ENCODE assay signal across 8 mouse cellular contexts in genomic region chr1:75192452-75192851, GRCm38 (mm10). TPM values are rescaled to one million over a fixed set of nuclear protein-coding genes. Genes with fewer than 3 reads are reported as not detected.
DNase-seq lines count a peak whose midpoint lies in the region; ATAC-seq and TF ChIP-seq lines count a peak whose summit lies in the region.

No protein-coding gene starts in this region.

- WGBS in forebrain, embryonic 15.5 days, result under 1% methylated on average over 19 of the region's 19 CpGs
- WGBS in kidney, adult 2 months, result under 1% methylated on average over 19 of the region's 19 CpGs
- 0% methylated on average over 19 of the region's 19 CpGs for WGBS in lung, embryonic 14.5 days
- under 1% methylated on average over 19 of the region's 19 CpGs for WGBS in olfactory bulb, adult 2 months

- peak overlapping the region; percentile 70 for H3K4me3 ChIP-seq in layer of hippocampus, adult 2 months
- peak overlapping the region; percentile 79 for H3K4me3 ChIP-seq in forebrain, embryonic 15.5 days
- H3K4me3 ChIP-seq in kidney, adult 2 months (ENCODE audit: insufficient read depth, low read depth, low read length), result peak overlapping the region; percentile 84
- peak overlapping the region; percentile 67 for H3K4me3 ChIP-seq in lung, embryonic 14.5 days (ENCODE audit: low read depth, low read length)
- peak overlapping the region; percentile 68 for H3K4me3 ChIP-seq in olfactory bulb, adult 2 months (ENCODE audit: insufficient read depth, low read depth, low read length)

- peak overlapping the region; percentile 94 for H3K4me2 ChIP-seq in forebrain, embryonic 15.5 days (replicated peaks)
- H3K4me2 ChIP-seq in lung, embryonic 14.5 days, result peak overlapping the region; percentile 92

- H3K27me3 ChIP-seq in forebrain, embryonic 15.5 days, result no peaks in the 10 kb centered on the region
- H3K27me3 ChIP-seq in kidney, adult 2 months (replicated peaks; ENCODE audit: control insufficient read depth, insufficient read depth, low read length), result no peaks in the 10 kb centered on the region
- H3K27me3 ChIP-seq in lung, embryonic 14.5 days (ENCODE audit: insufficient read depth, low read length), result no peaks in the 10 kb centered on the region

- peak overlapping the region; percentile 99 for H3K27ac ChIP-seq in layer of hippocampus, adult 2 months
- H3K27ac ChIP-seq in forebrain, embryonic 15.5 days (replicated peaks), result peak overlapping the region; percentile 94
- peak overlapping the region; percentile 94 for H3K27ac ChIP-seq in kidney, adult 2 months (ENCODE audit: insufficient read depth, low read depth, low read length)
- peak overlapping the region; percentile 96 for H3K27ac ChIP-seq in lung, embryonic 14.5 days (ENCODE audit: low read depth)
- 0 out of 2 replicates have a peak overlapping the region, but pooled peaks have one; percentile 41 for H3K27ac ChIP-seq in olfactory bulb, adult 2 months (ENCODE audit: insufficient read depth, low read depth, low read length)

- peak overlapping the region; percentile 90 for H3K9ac ChIP-seq in forebrain, embryonic 15.5 days (replicated peaks)
- peak overlapping the region; percentile 85 for H3K9ac ChIP-seq in lung, embryonic 14.5 days

- no peak for TF ChIP-seq CTCF in layer of hippocampus, adult 2 months (conservative IDR thresholded peaks at IDR 0.05)
- no peak for TF ChIP-seq CTCF in kidney, adult 2 months (conservative IDR thresholded peaks at IDR 0.05; ENCODE audit: insufficient read depth, insufficient read length, low read depth, low read length)
- no peak for TF ChIP-seq CTCF in lung, embryonic 14.5 days (IDR thresholded peaks at IDR 0.05; ENCODE audit: low read depth)
- TF ChIP-seq CTCF in olfactory bulb, adult 2 months (IDR thresholded peaks at IDR 0.05; ENCODE audit: insufficient read depth, low read depth, low read length), result no peak

- peaks cover 24% of the 10 kb centered on the region for H3K4me1 ChIP-seq in forebrain, embryonic 15.5 days
- H3K4me1 ChIP-seq in kidney, adult 2 months (ENCODE audit: control insufficient read depth, insufficient read depth, low read length), result peaks cover 10% of the 10 kb centered on the region; the same call in 1 of the 2 replicates
- peaks cover 16% of the 10 kb centered on the region for H3K4me1 ChIP-seq in lung, embryonic 14.5 days (ENCODE audit: insufficient read depth)
- H3K4me1 ChIP-seq in olfactory bulb, adult 2 months (ENCODE audit: control insufficient read depth, insufficient read depth, low read length), result peaks cover 10% of the 10 kb centered on the region

- no peak for TF ChIP-seq POLR2A in kidney, adult 2 months (IDR thresholded peaks at IDR 0.05; ENCODE audit: low read depth, low read length)
- TF ChIP-seq POLR2A in olfactory bulb, adult 2 months (IDR thresholded peaks at IDR 0.05; ENCODE audit: insufficient read depth, low read depth, low read length), result no peak

- no peak for DNase-seq in layer of hippocampus, adult 2 months (ENCODE audit: low spot score in 2 of 2)
- no peak for DNase-seq in layer of hippocampus, postnatal 14 days (ENCODE audit: low spot score in 2 of 2)
- DNase-seq in adrenal gland, postnatal 14 days, result peak; percentile 69
- peak; percentile 81 for DNase-seq in kidney, adult 2 months
- DNase-seq in lung, embryonic 14.5 days, result peak; percentile 39
- no peak for DNase-seq in c-Kit-positive CD71-positive TER-119-positive erythroid progenitor cells, embryonic 14.5 days (ENCODE audit: low spot score)

- H3K36me3 ChIP-seq in forebrain, embryonic 15.5 days, result peaks cover 36% of the 10 kb centered on the region
- no peaks in the 10 kb centered on the region; the same call in none of the 2 replicates for H3K36me3 ChIP-seq in kidney, adult 2 months (ENCODE audit: control insufficient read depth, insufficient read depth, low read length)
- peaks cover 29% of the 10 kb centered on the region for H3K36me3 ChIP-seq in lung, embryonic 14.5 days (ENCODE audit: insufficient read depth)

- H3K9me3 ChIP-seq in forebrain, embryonic 15.5 days, result no peaks in the 10 kb centered on the region
- no peaks in the 10 kb centered on the region for H3K9me3 ChIP-seq in lung, embryonic 14.5 days (ENCODE audit: low read depth, low read length)

- ATAC-seq in forebrain, embryonic 15.5 days (replicated peaks), result peak; percentile 21; the same call in 1 of the 2 replicates
- ATAC-seq in lung, embryonic 14.5 days (ENCODE audit: insufficient read depth), result peak; percentile 39; the same call in 1 of the 2 replicates

RNA-seq across cellular contexts. Expression of gene Atg9a, which starts 0.5 kb away (rescaled TPM):
- 100 to 1,000 TPM; 106 to 113 TPM for total RNA-seq in layer of hippocampus, adult 2 months (2021)
- total RNA-seq in layer of hippocampus, postnatal 14 days (2021), result 100 to 1,000 TPM; 110 to 115 TPM
- 36.0 and 36.4 TPM in 2 replicates for total RNA-seq in adrenal gland, postnatal 14 days (2021)
- polyA plus RNA-seq in forebrain, embryonic 15.5 days (2015; fragmentation: Nextera tagmentation; extraction: Ambion mirVana), result 40.0 and 40.4 TPM in 2 replicates
- polyA plus RNA-seq in kidney, adult 2 months (2012; rRNA removed), result 67.5 and 86.5 TPM in 2 replicates
- 25.2 and 27.5 TPM in 2 replicates for polyA plus RNA-seq in lung, embryonic 14.5 days (2014; fragmentation: Nextera tagmentation; extraction: Ambion mirVana)
- polyA plus RNA-seq in olfactory bulb, adult 2 months (2012; ENCODE audit: insufficient read depth, insufficient read length, low replicate concordance, missing spikeins), result not detected in 2 replicates

RNA-seq across cellular contexts. Expression of gene Ankzf1, which starts 0.5 kb away (rescaled TPM):
- total RNA-seq in layer of hippocampus, adult 2 months (2021), result 10 to 100 TPM; 28.4 to 30.4 TPM
- 10 to 100 TPM; 19.5 to 21.1 TPM for total RNA-seq in layer of hippocampus, postnatal 14 days (2021)
- 14.4 and 19.8 TPM in 2 replicates for total RNA-seq in adrenal gland, postnatal 14 days (2021)
- polyA plus RNA-seq in forebrain, embryonic 15.5 days (2015; fragmentation: Nextera tagmentation; extraction: Ambion mirVana), result 26.3 and 28.6 TPM in 2 replicates
- polyA plus RNA-seq in kidney, adult 2 months (2012; rRNA removed), result 14.5 and 17.0 TPM in 2 replicates
- polyA plus RNA-seq in lung, embryonic 14.5 days (2014; fragmentation: Nextera tagmentation; extraction: Ambion mirVana), result 13.3 and 16.5 TPM in 2 replicates
- not detected in 2 replicates for polyA plus RNA-seq in olfactory bulb, adult 2 months (2012; ENCODE audit: insufficient read depth, insufficient read length, low replicate concordance, missing spikeins)

RNA-seq across cellular contexts. Expression of gene Abcb6, which starts 12.3 kb away (rescaled TPM):
- total RNA-seq in layer of hippocampus, adult 2 months (2021), result 10 to 100 TPM; 26.9 to 31.4 TPM
- total RNA-seq in layer of hippocampus, postnatal 14 days (2021), result 10 to 100 TPM; 30.7 to 35.2 TPM
- 37.0 and 44.5 TPM in 2 replicates for total RNA-seq in adrenal gland, postnatal 14 days (2021)
- 42.9 and 45.1 TPM in 2 replicates for polyA plus RNA-seq in forebrain, embryonic 15.5 days (2015; fragmentation: Nextera tagmentation; extraction: Ambion mirVana)
- 41.3 and 47.0 TPM in 2 replicates for polyA plus RNA-seq in kidney, adult 2 months (2012; rRNA removed)
- polyA plus RNA-seq in lung, embryonic 14.5 days (2014; fragmentation: Nextera tagmentation; extraction: Ambion mirVana), result 15.4 and 16.8 TPM in 2 replicates
- not detected in 2 replicates for polyA plus RNA-seq in olfactory bulb, adult 2 months (2012; ENCODE audit: insufficient read depth, insufficient read length, low replicate concordance, missing spikeins)

RNA-seq across cellular contexts. Expression of gene Glb1l, which starts 18.2 kb away (rescaled TPM):
- total RNA-seq in layer of hippocampus, adult 2 months (2021), result 10 to 100 TPM; 16.9 to 17.7 TPM
- 10 to 100 TPM; 21.3 to 21.7 TPM for total RNA-seq in layer of hippocampus, postnatal 14 days (2021)
- total RNA-seq in adrenal gland, postnatal 14 days (2021), result 18.0 and 24.7 TPM in 2 replicates
- 19.6 and 20.0 TPM in 2 replicates for polyA plus RNA-seq in forebrain, embryonic 15.5 days (2015; fragmentation: Nextera tagmentation; extraction: Ambion mirVana)
- 118 and 146 TPM in 2 replicates for polyA plus RNA-seq in kidney, adult 2 months (2012; rRNA removed)
- 16.0 and 16.7 TPM in 2 replicates for polyA plus RNA-seq in lung, embryonic 14.5 days (2014; fragmentation: Nextera tagmentation; extraction: Ambion mirVana)
- polyA plus RNA-seq in olfactory bulb, adult 2 months (2012; ENCODE audit: insufficient read depth, insufficient read length, low replicate concordance, missing spikeins), result not detected in 2 replicates

RNA-seq across cellular contexts. Expression of gene Stk16, which starts 18.2 kb away (rescaled TPM):
- total RNA-seq in layer of hippocampus, adult 2 months (2021), result 10 to 100 TPM; 88.6 to 93.7 TPM
- total RNA-seq in layer of hippocampus, postnatal 14 days (2021), result 10 to 100 TPM; 90.5 to 91.4 TPM
- total RNA-seq in adrenal gland, postnatal 14 days (2021), result 95.6 and 104 TPM in 2 replicates
- polyA plus RNA-seq in forebrain, embryonic 15.5 days (2015; fragmentation: Nextera tagmentation; extraction: Ambion mirVana), result 145 and 147 TPM in 2 replicates
- polyA plus RNA-seq in kidney, adult 2 months (2012; rRNA removed), result 254 and 277 TPM in 2 replicates
- polyA plus RNA-seq in lung, embryonic 14.5 days (2014; fragmentation: Nextera tagmentation; extraction: Ambion mirVana), result 115 and 119 TPM in 2 replicates
- polyA plus RNA-seq in olfactory bulb, adult 2 months (2012; ENCODE audit: insufficient read depth, insufficient read length, low replicate concordance, missing spikeins), result not detected in 2 replicates

Comparison
In these comparisons a context has a peak if more than half of its experiments do, and no peak if none do; other contexts are left out.
1. DNase-seq: peak in adrenal gland, postnatal 14 days (single experiment), kidney, adult 2 months (single experiment) and lung, embryonic 14.5 days (single experiment); none in layer of hippocampus, adult 2 months (0 of 2), layer of hippocampus, postnatal 14 days (0 of 2) and c-Kit-positive CD71-positive TER-119-positive erythroid progenitor cells, embryonic 14.5 days (single experiment).
2. H3K27ac ChIP-seq: peak in every context shown above with its lines; median percentile 99 in layer of hippocampus, adult 2 months; 96 in lung, embryonic 14.5 days; 94 in forebrain, embryonic 15.5 days; 94 in kidney, adult 2 months; 41 in olfactory bulb, adult 2 months.
3. RNA of gene Atg9a, which starts 0.5 kb away (polyA plus RNA-seq): 67.5 to 86.5 TPM in kidney, adult 2 months, 40.0 to 40.4 TPM in forebrain, embryonic 15.5 days and 25.2 to 27.5 TPM in lung, embryonic 14.5 days; not detected in olfactory bulb, adult 2 months; every median in the first group is over 10 times any median in the second.
4. RNA of gene Ankzf1, which starts 0.5 kb away (polyA plus RNA-seq): 26.3 to 28.6 TPM in forebrain, embryonic 15.5 days, 13.3 to 16.5 TPM in lung, embryonic 14.5 days and 14.5 to 17.0 TPM in kidney, adult 2 months; not detected in olfactory bulb, adult 2 months; every median in the first group is over 10 times any median in the second.
5. Peak in every context shown above with its lines, with median percentiles within 50 percentile points of each other: H3K4me3 ChIP-seq.